Mouse (Mus musculus) urinary bladder, postnatal 14 days (tissue): ENCODE data around the gene Vmn1r46.
"Not testable (repeated sequence)": the region's sequence is repeated elsewhere in the genome, so short reads cannot be mapped to it uniquely, and the experiment has no call there.

ENCODE experiments used
- DNase-seq: peaks from one replicate; pipeline ENCODE4 v3.0.0; 2021; ENCODE audit warnings: low spot score

The Vmn1r46 gene

GRCm38 (mm10) chr6:89969013-89969412 is at the start of gene Vmn1r46:
TSS of gene Vmn1r46 (plus strand) at chr6:89969313.
- no peak for DNase-seq

GRCm38 (mm10) chr6:89940498-89940897 is 28.6 kb upstream of the Vmn1r46 start, which contains the start of gene Vmn1r45:
TSS of gene Vmn1r45 (minus strand) at chr6:89940598.
- not testable (repeated sequence) for DNase-seq

- no peak for DNase-seq
These were observed 28.2 kb upstream of the Vmn1r46 start for GRCm38 (mm10) chr6:89940926-89941325.

GRCm38 (mm10) chr6:89953556-89953955 is 15.6 kb upstream of the Vmn1r46 start:
- no peak for DNase-seq

GRCm38 (mm10) chr6:89966341-89966740 is 2.8 kb upstream of the Vmn1r46 start:
- DNase-seq = no peak

- DNase-seq = no peak
These were observed 16.9 kb downstream of the Vmn1r46 start for GRCm38 (mm10) chr6:89985989-89986388.

GRCm38 (mm10) chr6:90015847-90016246 is 46.7 kb downstream of the Vmn1r46 start, which contains the start of gene Vmn1r47:
TSS of gene Vmn1r47 (plus strand) at chr6:90016147.
- DNase-seq = not testable (repeated sequence)
